Comparison of ENCODE assay signal across 8 mouse cellular contexts in genomic region chr11:101841998-101842772, GRCm38 (mm10). TPM values are rescaled to one million over a fixed set of nuclear protein-coding genes. Genes with fewer than 3 reads are reported as not detected.
DNase-seq lines count a peak whose midpoint lies in the region; ATAC-seq lines count a peak whose summit lies in the region.

No protein-coding gene starts in this region.

- no peak for DNase-seq in cerebellum, postnatal 4 days (ENCODE audit: low spot score in 2 of 2)
- peak; percentile 50 for DNase-seq in 3T3-L1 (ENCODE audit: low read depth, low spot score)
- DNase-seq in frontal cortex, adult 2 months (ENCODE audit: extremely low spot score in 1 of 2, low spot score in 1 of 2), result peak; percentile 6 to 27
- peak; percentile 29 to 47 for DNase-seq in kidney, postnatal 36 days
- no peak for DNase-seq in ovary, adult 18-20 months (ENCODE audit: low spot score)
- DNase-seq in B cell, adult 2 months, result no peak
- DNase-seq in gastrocnemius, postnatal 10 days, result no peak

- ATAC-seq in cerebellum, adult (ENCODE audit: insufficient number of reproducible peaks, low FRiP score, low TSS enrichment), result peak; percentile 86

RNA-seq across cellular contexts. Expression of gene Meox1, which starts 52.0 kb away (rescaled TPM):
- 0.71 and 0.84 TPM in 2 replicates for polyA plus RNA-seq in frontal cortex, adult 2 months (2012; rRNA removed)
- total RNA-seq in gastrocnemius, postnatal 10 days (2021), result 10 to 100 TPM; 11.7 to 12.3 TPM

RNA-seq across cellular contexts. Expression of gene Etv4, which starts 57.0 kb away (rescaled TPM):
- polyA plus RNA-seq in frontal cortex, adult 2 months (2012; rRNA removed), result 20.7 and 21.5 TPM in 2 replicates
- total RNA-seq in gastrocnemius, postnatal 10 days (2021), result 1 to 10 TPM; 5.6 to 6.8 TPM

Comparison
In these comparisons a context has a peak if more than half of its experiments do, and no peak if none do; other contexts are left out.
1. DNase-seq: peak in 3T3-L1 (single experiment), frontal cortex, adult 2 months (2 of 2) and kidney, postnatal 36 days (2 of 2); none in cerebellum, postnatal 4 days (0 of 2), ovary, adult 18-20 months (single experiment), B cell, adult 2 months (0 of 2) and gastrocnemius, postnatal 10 days (single experiment).